Mouse (Mus musculus): Measurements from ENCODE around the gene Rlim. TPM values are rescaled to one million over a fixed set of nuclear protein-coding genes. Genes with fewer than 3 reads are reported as not detected.

Gene Rlim
- polyA plus RNA-seq, 1 experiment from 2014 or later: 43.3 TPM

DNA sequence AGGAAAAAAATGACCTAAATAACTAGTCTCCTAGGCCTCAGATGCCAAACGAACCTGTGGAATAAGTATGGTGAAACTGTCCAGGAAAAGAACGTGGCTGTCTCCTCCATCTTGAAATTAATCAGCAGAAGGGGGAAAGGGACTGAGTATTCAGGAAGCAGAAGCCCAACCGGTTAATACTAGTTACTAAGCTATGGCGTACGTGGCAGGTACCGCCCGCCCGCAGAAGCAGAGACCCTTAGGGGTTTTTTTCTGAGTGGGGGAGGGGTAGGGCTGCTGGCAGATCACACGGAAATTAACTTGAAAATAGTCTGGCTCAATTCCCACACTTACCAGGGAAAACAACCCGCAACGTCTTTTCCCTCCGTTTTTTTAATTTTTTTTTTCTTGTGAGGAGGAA is 1.0 kb downstream of the Rlim start:
- Histone ChIP-seq H3K27ac (peak overlapping the region; percentile 92), H3K4me1 (no peaks in the 10 kb centered on the region), H3K4me3 (peak overlapping the region; percentile 81), H3K27me3 (ENCODE audit: low read depth, poor library complexity, severe bottlenecking) (peaks cover 73% of the 10 kb centered on the region), H3K9me3 (replicated peaks) (no peaks in the 10 kb centered on the region), H3K36me3 (peaks cover 37% of the 10 kb centered on the region)
- DNase-seq (ENCODE audit: low spot score): peak; percentile 52
- WGBS: 9% methylated on average over 12 of the region's 12 CpGs

GRCm38 (mm10) chrX:103939701-103940100 is 41.4 kb downstream of the Rlim start:
- peaks cover 95% of the 10 kb centered on the region for H3K27me3 ChIP-seq (ENCODE audit: low read depth, poor library complexity, severe bottlenecking)
- H3K36me3 ChIP-seq: no peaks in the 10 kb centered on the region
- WGBS: 90% methylated on average over 3 of the region's 3 CpGs
- no peaks in the 10 kb centered on the region for H3K9me3 ChIP-seq (replicated peaks)
- H3K4me1 ChIP-seq: no peaks in the 10 kb centered on the region
- no peak overlapping the region for H3K4me3 ChIP-seq
- no peak overlapping the region for H3K27ac ChIP-seq
- DNase-seq (ENCODE audit: low spot score): no peak

- H3K4me1 ChIP-seq: no peaks in the 10 kb centered on the region
- H3K9me3 ChIP-seq (replicated peaks): no peaks in the 10 kb centered on the region
- peaks cover 95% of the 10 kb centered on the region for H3K27me3 ChIP-seq (ENCODE audit: low read depth, poor library complexity, severe bottlenecking)
- WGBS: 22% methylated on average over 3 of the region's 3 CpGs
- no peaks in the 10 kb centered on the region for H3K36me3 ChIP-seq
- no peak overlapping the region for H3K27ac ChIP-seq
- DNase-seq (ENCODE audit: low spot score): no peak
- no peak overlapping the region for H3K4me3 ChIP-seq
Measured at GRCm38 (mm10) chrX:103937333-103937732, 43.8 kb downstream of the Rlim start.

GRCm38 (mm10) chrX:103922436-103922835 is 58.6 kb downstream of the Rlim start:
- Histone ChIP-seq H3K27me3 (ENCODE audit: low read depth, poor library complexity, severe bottlenecking) (peaks cover 98% of the 10 kb centered on the region), H3K9me3 (replicated peaks) (no peaks in the 10 kb centered on the region), H3K27ac (no peak overlapping the region), H3K4me1 (0 out of 2 replicates have a peak, but pooled peaks cover 3% of the 10 kb centered on the region), H3K4me3 (no peak overlapping the region), H3K36me3 (no peaks in the 10 kb centered on the region)
- WGBS: 51% methylated on average over 2 of the region's 2 CpGs
- DNase-seq (ENCODE audit: low spot score): peak; percentile 32

GRCm38 (mm10) chrX:103918954-103919353 is 62.1 kb downstream of the Rlim start:
- H3K36me3 ChIP-seq: no peaks in the 10 kb centered on the region
- H3K4me1 ChIP-seq: 0 out of 2 replicates have a peak, but pooled peaks cover 3% of the 10 kb centered on the region
- 67% methylated on average over 5 of the region's 5 CpGs for WGBS
- H3K9me3 ChIP-seq (replicated peaks): no peaks in the 10 kb centered on the region
- H3K4me3 ChIP-seq: no peak overlapping the region
- no peak overlapping the region for H3K27ac ChIP-seq
- peaks cover 100% of the 10 kb centered on the region for H3K27me3 ChIP-seq (ENCODE audit: low read depth, poor library complexity, severe bottlenecking)
- no peak for DNase-seq (ENCODE audit: low spot score)

DNA sequence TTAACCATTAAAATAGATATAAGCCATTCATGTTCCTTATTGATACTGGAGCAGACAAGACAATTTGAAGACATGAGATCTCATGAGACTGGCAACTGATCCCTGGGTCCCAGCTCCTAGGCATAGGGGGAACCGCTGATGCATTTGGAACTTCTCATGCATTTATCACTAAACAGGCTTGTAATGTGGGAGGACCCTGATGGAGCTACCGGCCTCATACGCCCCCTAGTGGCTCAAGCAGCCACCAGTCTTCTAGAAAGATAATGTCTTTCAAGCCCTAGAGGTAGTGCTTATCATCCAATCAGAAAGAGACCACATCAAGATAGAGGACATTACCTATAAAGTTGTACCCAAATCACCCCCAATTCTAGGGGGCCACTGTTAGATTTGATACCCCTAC is 66.3 kb downstream of the Rlim start:
- peaks cover 91% of the 10 kb centered on the region for H3K27me3 ChIP-seq (ENCODE audit: low read depth, poor library complexity, severe bottlenecking)
- WGBS: 11% methylated on average over 3 of the region's 3 CpGs

More for the DNA sequence above, 66.3 kb downstream of the Rlim start:
- peak; percentile 52 for DNase-seq (ENCODE audit: low spot score)
- H3K27ac ChIP-seq: no peak overlapping the region
- no peaks in the 10 kb centered on the region for H3K4me1 ChIP-seq
- H3K4me3 ChIP-seq: no peak overlapping the region
- H3K36me3 ChIP-seq: no peaks in the 10 kb centered on the region
- no peaks in the 10 kb centered on the region for H3K9me3 ChIP-seq (replicated peaks)

Other genes with a start within 250 kb of the Rlim start
- gene Slc16a2, start 159.3 kb downstream of the Rlim start, polyA plus RNA-seq (2016; fragmentation: Nextera tagmentation; extraction: Ambion mirVana): 9.8 and 14.8 TPM in 2 replicates
- gene Nexmif, start 219.9 kb upstream of the Rlim start, polyA plus RNA-seq (2016; fragmentation: Nextera tagmentation; extraction: Ambion mirVana): 0.40 and 0.83 TPM in 2 replicates

Data from limb, embryonic 10.5 days (tissue).